22 mouse cellular contexts compared by ENCODE assay signal in genomic region chr17:79934370-79934769, GRCm38 (mm10). TPM values are rescaled to one million over a fixed set of nuclear protein-coding genes. Genes with fewer than 3 reads are reported as not detected.
A peak's percentile ranks its signal among the peaks of the same experiment; 100 is the strongest.
DNase-seq lines count a peak whose midpoint lies in the region; ATAC-seq and TF ChIP-seq lines count a peak whose summit lies in the region.
"Had no signal": no experiment of that assay in that cellular context is flagged by ENCODE, and none has a peak within 500 bp of the region (broad histone marks: within the 10 kb centered on the region; RNA-seq: fewer than 3 reads in every experiment).

No protein-coding gene starts in this region.

- H3K36me3 ChIP-seq in ES-Bruce4 (ENCODE audit: control insufficient read depth, insufficient read depth, low read length, poor library complexity, severe bottlenecking): no peaks in the 10 kb centered on the region
- H3K36me3 ChIP-seq in heart, embryonic 11.5 days (ENCODE audit: control insufficient read depth, insufficient read depth, low read length): no peaks in the 10 kb centered on the region
- H3K36me3 ChIP-seq: embryonic facial prominence, embryonic 12.5 days; G1E; hindbrain, embryonic 13.5 days; intestine, embryonic 15.5 days had no signal

- H3K4me2 ChIP-seq in heart, embryonic 11.5 days: no peak overlapping the region
- H3K4me2 ChIP-seq: embryonic facial prominence, embryonic 12.5 days; forebrain, embryonic 13.5 days; hindbrain, embryonic 13.5 days; intestine, embryonic 15.5 days had no signal

- 0 out of 2 replicates have a peak, but pooled peaks have one; percentile 62 for ATAC-seq in erythroblast, adult 5-6 weeks (replicated peaks; ENCODE audit: low FRiP score, poor library complexity, severe bottlenecking)
- peak; percentile 64 for ATAC-seq in megakaryocyte progenitor cell, adult 5-6 weeks (replicated peaks; ENCODE audit: poor library complexity)
- no peak for ATAC-seq in heart, embryonic 11.5 days (replicated peaks; ENCODE audit: insufficient number of reproducible peaks, low FRiP score, low TSS enrichment)
- ATAC-seq: activated CD4-positive, CD25-positive, alpha-beta regulatory T cell, adult 4 months; forebrain, embryonic 13.5 days; forebrain, postnatal 0 days; intestine, embryonic 15.5 days had no signal

- 83% methylated on average over 15 of the region's 15 CpGs for WGBS in heart, embryonic 11.5 days (ENCODE audit: insufficient replicate concordance)

- H3K27me3 ChIP-seq in ES-Bruce4 (ENCODE audit: control insufficient read depth, insufficient read depth, low read length, poor library complexity, severe bottlenecking): no peaks in the 10 kb centered on the region
- no peaks in the 10 kb centered on the region for H3K27me3 ChIP-seq in heart, embryonic 11.5 days (ENCODE audit: control insufficient read depth, insufficient read depth, low read length)
- H3K27me3 ChIP-seq: embryonic facial prominence, embryonic 12.5 days; forebrain, embryonic 13.5 days; hindbrain, embryonic 13.5 days; intestine, embryonic 15.5 days had no signal

- DNase-seq in embryo, embryonic 11 days: no peak
- DNase-seq in layer of hippocampus, postnatal 14 days (ENCODE audit: low spot score in 2 of 2): no peak
- DNase-seq: adrenal gland, postnatal 14 days; cerebellum, adult 11-12 months; cerebellum, adult 9-11 months; cerebellum, postnatal 36 days; forebrain, postnatal 0 days; gastrocnemius, adult 2 months; gastrocnemius, postnatal 25 days; heart, adult 11 months; heart, postnatal 10 days; heart, postnatal 4 days had no signal

- no peak for TF ChIP-seq CTCF in ES-Bruce4 (IDR thresholded peaks at IDR 0.05; ENCODE audit: low read depth, low read length)

- H3K4me3 ChIP-seq in ES-Bruce4 (ENCODE audit: low read depth, low read length): peak overlapping the region; percentile 48
- no peak overlapping the region for H3K4me3 ChIP-seq in heart, embryonic 11.5 days (ENCODE audit: low read depth, low read length)
- H3K4me3 ChIP-seq: embryonic facial prominence, embryonic 12.5 days; forebrain, embryonic 13.5 days; gastrocnemius, adult 2 months; hindbrain, embryonic 13.5 days; intestine, embryonic 15.5 days had no signal

- TF ChIP-seq POLR2A in ES-Bruce4 (IDR thresholded peaks at IDR 0.05; ENCODE audit: insufficient read depth, low read length): no peak

- H3K9me3 ChIP-seq in ES-Bruce4 (replicated peaks; ENCODE audit: control insufficient read depth, insufficient read depth, low read length, poor library complexity, severe bottlenecking): no peaks in the 10 kb centered on the region
- H3K9me3 ChIP-seq in heart, embryonic 11.5 days (replicated peaks; ENCODE audit: control insufficient read depth, low read length): no peaks in the 10 kb centered on the region
- H3K9me3 ChIP-seq: embryonic facial prominence, embryonic 12.5 days; forebrain, embryonic 13.5 days; G1E; hindbrain, embryonic 13.5 days; intestine, embryonic 15.5 days had no signal

- H3K9ac ChIP-seq in ES-Bruce4 (ENCODE audit: low read depth, poor library complexity, severe bottlenecking): no peak overlapping the region
- H3K9ac ChIP-seq in heart, embryonic 11.5 days (ENCODE audit: low read depth, low read length): no peak overlapping the region
- H3K9ac ChIP-seq: embryonic facial prominence, embryonic 12.5 days; forebrain, embryonic 13.5 days; forebrain, postnatal 0 days; hindbrain, embryonic 13.5 days; intestine, embryonic 15.5 days had no signal

- H3K4me1 ChIP-seq in ES-Bruce4 (ENCODE audit: control insufficient read depth, insufficient read depth, low read length): no peaks in the 10 kb centered on the region
- H3K4me1 ChIP-seq in heart, embryonic 11.5 days (ENCODE audit: control insufficient read depth, insufficient read depth, low read length): no peaks in the 10 kb centered on the region
- H3K4me1 ChIP-seq: forebrain, embryonic 13.5 days; hindbrain, embryonic 13.5 days had no signal

- H3K27ac ChIP-seq in ES-Bruce4 (ENCODE audit: insufficient read depth, low read length): no peak overlapping the region
- no peak overlapping the region for H3K27ac ChIP-seq in heart, embryonic 11.5 days (ENCODE audit: low read depth, low read length)
- H3K27ac ChIP-seq: embryonic facial prominence, embryonic 12.5 days; forebrain, embryonic 13.5 days; gastrocnemius, adult 2 months; hindbrain, embryonic 13.5 days; intestine, embryonic 15.5 days had no signal

- TF ChIP-seq EP300 in ES-Bruce4 (IDR thresholded peaks at IDR 0.05; ENCODE audit: insufficient read depth, low read depth, low read length): no peak

RNA-seq across cellular contexts. Expression of gene Atl2, which starts 38.4 kb away (rescaled TPM):
- polyA plus RNA-seq in ES-Bruce4 (2011; ENCODE audit: insufficient read depth, insufficient read length, low read depth, missing spikeins): 86.2 and 91.1 TPM in 2 replicates
- total RNA-seq in erythroblast, adult 5-6 weeks (2015; ENCODE audit: low replicate concordance): 16.7 and 30.1 TPM in 2 replicates
- 21.6 and 38.2 TPM in 2 replicates for total RNA-seq in erythroblast, adult 5-6 weeks (2017; ENCODE audit: low replicate concordance)
- total RNA-seq in megakaryocyte progenitor cell, adult 5-6 weeks (2015): 41.6 and 43.4 TPM in 2 replicates
- 31.7 and 41.7 TPM in 2 replicates for total RNA-seq in megakaryocyte progenitor cell, adult 5-6 weeks (2017)
- 31.0 and 37.6 TPM in 2 replicates for polyA plus RNA-seq in heart, embryonic 11.5 days (2014; fragmentation: Nextera tagmentation; extraction: Ambion mirVana)
- 10 to 100 TPM; 51.4 to 59.3 TPM for total RNA-seq in layer of hippocampus, postnatal 14 days (2021)
